Mouse (Mus musculus): Measurements from ENCODE around the gene Ppp2r2d. TPM values are rescaled to one million over a fixed set of nuclear protein-coding genes. Genes with fewer than 3 reads are reported as not detected.

The Ppp2r2d gene
- polyA plus RNA-seq, 1 experiment from 2014 or later, result 26.9 TPM

DNA sequence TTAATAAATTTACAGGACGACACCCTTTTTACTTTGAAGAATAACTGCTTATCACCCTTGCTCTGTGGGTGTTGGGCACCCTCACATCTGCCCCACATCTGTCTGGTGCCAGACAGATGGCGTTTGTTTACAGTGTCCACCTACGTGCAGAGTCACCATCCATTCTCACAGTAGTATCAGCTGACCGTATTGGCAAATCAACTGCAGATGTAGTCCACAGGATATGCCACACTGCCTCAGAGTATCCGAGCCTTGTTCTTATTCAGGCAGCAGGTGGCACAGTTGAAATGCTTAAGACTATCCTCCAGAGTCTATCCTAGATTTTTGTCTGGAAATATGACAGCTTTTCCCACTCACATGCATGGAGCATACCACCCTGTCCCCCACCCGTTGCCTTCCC is 21.4 kb downstream of the Ppp2r2d start:
- 68% methylated on average over 6 of the region's 6 CpGs for whole genome bisulfite sequencing (ENCODE audit: insufficient replicate concordance)
- Histone ChIP-seq H3K4me1 (0 out of 2 replicates have a peak, but pooled peaks cover 3% of the 10 kb centered on the region), H3K27ac (no peak overlapping the region), H3K27me3 (replicated peaks) (no peaks in the 10 kb centered on the region), H3K4me2 (no peak overlapping the region), H3K4me3 (no peak overlapping the region), H3K9ac (no peak overlapping the region), H3K9me3 (replicated peaks) (no peaks in the 10 kb centered on the region), H3K36me3 (peaks cover 56% of the 10 kb centered on the region)
- peak; percentile 37; the same call in 1 of the 2 replicates for ATAC-seq

DNA sequence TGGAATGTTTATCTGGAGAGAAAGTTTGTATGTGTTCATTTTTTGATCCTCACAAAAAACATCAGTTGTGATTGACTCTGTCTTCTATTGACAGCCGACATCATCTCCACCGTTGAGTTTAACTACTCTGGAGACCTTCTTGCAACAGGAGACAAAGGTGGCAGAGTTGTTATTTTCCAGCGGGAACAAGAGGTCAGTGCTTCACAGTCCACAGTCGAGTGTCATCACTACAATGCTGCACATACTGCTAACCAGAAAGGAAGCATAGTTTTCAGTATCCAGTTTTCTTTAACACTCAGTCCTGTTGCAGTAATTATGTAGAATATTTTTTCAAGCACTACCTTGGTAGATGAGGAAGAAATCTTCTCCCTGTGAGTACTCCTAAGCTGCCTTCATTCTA is 22.4 kb downstream of the Ppp2r2d start:
- Histone ChIP-seq H3K36me3 (peaks cover 63% of the 10 kb centered on the region), H3K27me3 (replicated peaks) (no peaks in the 10 kb centered on the region), H3K4me2 (no peak overlapping the region), H3K4me3 (no peak overlapping the region), H3K9ac (no peak overlapping the region), H3K4me1 (peaks cover 6% of the 10 kb centered on the region; the same call in 1 of the 2 replicates), H3K27ac (no peak overlapping the region), H3K9me3 (replicated peaks) (no peaks in the 10 kb centered on the region)
- whole genome bisulfite sequencing (ENCODE audit: insufficient replicate concordance), result 80% methylated on average over 4 of the region's 4 CpGs
- ATAC-seq, result no peak

DNA sequence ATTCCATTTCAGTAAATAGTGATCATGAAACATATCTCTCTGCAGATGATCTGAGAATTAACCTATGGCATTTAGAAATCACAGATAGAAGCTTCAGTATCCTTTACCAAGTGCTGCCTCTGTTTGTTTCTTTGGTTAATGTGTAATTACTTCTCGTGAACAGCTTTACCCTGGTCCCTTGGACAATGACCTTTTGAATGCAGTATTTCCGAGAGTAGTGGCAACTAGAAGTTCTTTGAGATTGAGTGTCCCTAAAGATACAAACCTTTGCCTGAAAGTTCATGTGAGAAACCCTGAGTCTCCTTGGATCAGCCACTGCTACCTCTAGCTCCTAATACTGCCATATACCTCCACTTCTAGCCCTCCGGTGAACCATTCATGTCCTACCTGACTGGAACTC is 27.1 kb downstream of the Ppp2r2d start:
- Histone ChIP-seq H3K4me3 (no peak overlapping the region), H3K27me3 (replicated peaks) (no peaks in the 10 kb centered on the region), H3K9ac (no peak overlapping the region), H3K27ac (no peak overlapping the region), H3K4me1 (peaks cover 7% of the 10 kb centered on the region; the same call in 1 of the 2 replicates), H3K36me3 (peaks cover 99% of the 10 kb centered on the region), H3K9me3 (replicated peaks) (no peaks in the 10 kb centered on the region), H3K4me2 (no peak overlapping the region)
- 75% methylated on average over 3 of the region's 3 CpGs for WGBS (ENCODE audit: insufficient replicate concordance)
- ATAC-seq, result no peak

DNA sequence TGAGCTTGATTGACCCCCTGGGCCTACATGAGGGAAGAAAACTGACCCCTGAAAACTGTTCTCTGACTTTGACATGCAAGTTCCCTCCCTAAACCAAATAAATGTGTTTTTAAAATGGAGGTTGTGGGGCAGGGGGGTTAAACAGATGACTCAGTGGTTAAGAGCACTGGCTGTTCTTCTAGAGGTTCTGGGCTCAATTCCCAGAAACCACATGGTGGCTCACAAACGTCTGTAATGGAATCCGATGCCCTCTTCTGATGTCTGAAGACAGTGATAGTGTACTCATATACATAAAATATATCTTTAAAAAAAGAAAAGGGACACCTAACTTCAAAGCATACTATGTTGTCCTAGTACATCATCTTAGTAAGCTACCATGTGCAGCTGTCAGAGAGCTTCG is 29.2 kb downstream of the Ppp2r2d start:
- H3K9ac ChIP-seq, result no peak overlapping the region
- H3K4me2 ChIP-seq, result no peak overlapping the region
- no peak overlapping the region for H3K4me3 ChIP-seq
- peaks cover 99% of the 10 kb centered on the region for H3K36me3 ChIP-seq
- H3K27ac ChIP-seq, result no peak overlapping the region
- H3K27me3 ChIP-seq (replicated peaks), result no peaks in the 10 kb centered on the region
- ATAC-seq, result no peak
- H3K4me1 ChIP-seq, result peaks cover 7% of the 10 kb centered on the region; the same call in 1 of the 2 replicates
- 73% methylated on average over 3 of the region's 3 CpGs for WGBS (ENCODE audit: insufficient replicate concordance)
- H3K9me3 ChIP-seq (replicated peaks), result no peaks in the 10 kb centered on the region

DNA sequence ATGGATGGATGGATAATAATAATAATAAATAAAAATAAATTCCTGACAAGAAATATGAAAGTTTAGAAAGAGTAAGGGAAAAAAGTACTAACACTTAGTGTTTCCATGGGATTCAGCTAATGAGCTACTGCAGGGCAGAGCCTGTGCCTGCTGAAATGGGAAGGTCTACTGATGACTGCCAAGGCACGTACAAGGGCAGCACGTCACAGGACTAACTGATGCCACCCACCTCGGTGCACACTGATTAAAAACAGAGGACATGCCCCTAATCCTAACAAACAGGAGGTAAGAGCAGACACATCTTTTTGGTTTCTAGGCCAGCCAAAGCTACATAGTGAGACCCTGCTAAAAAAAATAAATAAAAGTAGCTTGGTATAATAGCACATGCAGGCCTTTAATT is 37.8 kb downstream of the Ppp2r2d start:
- Histone ChIP-seq H3K27ac (no peak overlapping the region), H3K4me3 (no peak overlapping the region), H3K4me1 (no peaks in the 10 kb centered on the region), H3K36me3 (peaks cover 73% of the 10 kb centered on the region), H3K9ac (no peak overlapping the region), H3K9me3 (replicated peaks) (no peaks in the 10 kb centered on the region), H3K4me2 (no peak overlapping the region), H3K27me3 (replicated peaks) (no peaks in the 10 kb centered on the region)
- WGBS (ENCODE audit: insufficient replicate concordance), result 88% methylated on average over 3 of the region's 3 CpGs
- ATAC-seq, result no peak

- Histone ChIP-seq H3K27ac (no peak overlapping the region), H3K36me3 (peaks cover 54% of the 10 kb centered on the region), H3K4me1 (no peaks in the 10 kb centered on the region), H3K9ac (no peak overlapping the region), H3K4me3 (no peak overlapping the region), H3K9me3 (replicated peaks) (no peaks in the 10 kb centered on the region), H3K27me3 (replicated peaks) (no peaks in the 10 kb centered on the region), H3K4me2 (no peak overlapping the region)
- 67% methylated on average over 12 of the region's 13 CpGs for WGBS (ENCODE audit: insufficient replicate concordance)
- peak; percentile 24; the same call in 1 of the 2 replicates for ATAC-seq
Observed at GRCm38 (mm10) chr7:138885365-138886289, 39.7 kb downstream of the Ppp2r2d start.

GRCm38 (mm10) chr7:138898122-138898521 is 52.2 kb downstream of the Ppp2r2d start:
- H3K36me3 ChIP-seq, result peaks cover 66% of the 10 kb centered on the region
- 70% methylated on average over 2 of the region's 2 CpGs for WGBS (ENCODE audit: insufficient replicate concordance)
- no peak overlapping the region for H3K4me2 ChIP-seq
- H3K27ac ChIP-seq, result no peak overlapping the region
- H3K27me3 ChIP-seq (replicated peaks), result no peaks in the 10 kb centered on the region
- H3K4me1 ChIP-seq, result 0 out of 2 replicates have a peak, but pooled peaks cover 3% of the 10 kb centered on the region
- H3K9me3 ChIP-seq (replicated peaks), result no peaks in the 10 kb centered on the region
- no peak overlapping the region for H3K9ac ChIP-seq
- ATAC-seq, result no peak
- H3K4me3 ChIP-seq, result no peak overlapping the region

GRCm38 (mm10) chr7:138898743-138899142 is 52.9 kb downstream of the Ppp2r2d start:
- H3K36me3 ChIP-seq, result peaks cover 60% of the 10 kb centered on the region
- H3K27me3 ChIP-seq (replicated peaks), result no peaks in the 10 kb centered on the region
- ATAC-seq, result no peak
- no peak overlapping the region for H3K4me3 ChIP-seq
- H3K9me3 ChIP-seq (replicated peaks), result no peaks in the 10 kb centered on the region
- WGBS (ENCODE audit: insufficient replicate concordance), result 74% methylated on average over 4 of the region's 4 CpGs
- H3K9ac ChIP-seq, result no peak overlapping the region
- H3K4me2 ChIP-seq, result no peak overlapping the region
- H3K27ac ChIP-seq, result no peak overlapping the region
- H3K4me1 ChIP-seq, result peaks cover 4% of the 10 kb centered on the region

DNA sequence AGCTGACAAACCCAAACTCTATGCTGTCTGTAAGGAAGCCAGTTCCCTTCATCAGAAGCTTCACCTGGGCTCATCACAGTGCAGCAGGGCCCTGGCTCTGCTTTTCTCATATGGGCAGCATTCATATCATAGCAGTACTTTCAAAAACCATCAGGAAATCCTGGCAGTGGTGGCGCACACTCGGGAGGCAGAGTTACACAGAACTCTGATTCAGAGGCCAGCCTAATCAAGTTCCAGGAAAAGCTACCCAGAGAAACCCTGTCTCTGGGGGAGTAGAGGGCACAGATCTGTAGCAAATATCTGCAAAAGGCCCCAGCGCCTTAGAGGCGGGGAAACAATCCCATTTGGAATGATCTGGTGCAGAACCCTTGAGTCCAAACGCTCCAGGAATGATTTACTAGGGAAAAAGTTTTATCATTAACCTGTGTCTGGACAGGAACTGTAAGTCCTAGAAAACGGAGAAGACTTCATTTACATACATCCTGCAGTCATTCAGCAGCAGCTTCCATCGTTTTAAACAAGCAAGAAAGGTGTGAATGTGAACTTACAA is 58.1 kb downstream of the Ppp2r2d start:
- H3K36me3 ChIP-seq, result peaks cover 21% of the 10 kb centered on the region
- no peaks in the 10 kb centered on the region for H3K27me3 ChIP-seq (replicated peaks)
- no peaks in the 10 kb centered on the region for H3K9me3 ChIP-seq (replicated peaks)
- peaks cover 52% of the 10 kb centered on the region for H3K4me1 ChIP-seq
- ATAC-seq, result no peak
- no peak overlapping the region for H3K4me3 ChIP-seq
- peak overlapping the region; percentile 52 for H3K27ac ChIP-seq
- peak overlapping the region; percentile 5; the same call in 1 of the 2 replicates for H3K4me2 ChIP-seq
- no peak overlapping the region for H3K9ac ChIP-seq
- 56% methylated on average over 7 of the region's 7 CpGs for WGBS (ENCODE audit: insufficient replicate concordance)

DNA sequence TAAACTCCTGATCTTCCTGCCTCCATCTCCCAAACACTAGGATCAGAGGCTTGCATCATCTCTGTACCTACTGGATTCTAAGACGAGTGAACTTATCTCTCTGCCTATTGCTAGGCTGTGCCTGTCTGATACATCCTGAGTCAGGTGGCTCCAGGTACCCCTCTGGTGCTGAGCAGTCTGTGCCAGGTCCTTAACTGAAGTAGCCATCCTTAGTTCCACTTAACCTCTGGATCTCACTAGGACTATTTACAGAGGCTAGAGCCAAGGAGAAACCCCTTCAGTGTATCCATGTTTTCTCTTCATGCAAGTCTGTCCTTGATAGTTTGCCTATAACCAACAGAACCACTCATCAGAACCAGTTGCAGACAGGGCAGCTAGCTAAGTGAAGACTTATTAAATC is 60.6 kb downstream of the Ppp2r2d start:
- H3K4me2 ChIP-seq, result peak overlapping the region; percentile 94
- peak overlapping the region; percentile 85 for H3K4me3 ChIP-seq
- H3K9ac ChIP-seq, result peak overlapping the region; percentile 36; the same call in 1 of the 2 replicates
- H3K4me1 ChIP-seq, result peaks cover 64% of the 10 kb centered on the region
- WGBS (ENCODE audit: insufficient replicate concordance), result 33% methylated on average over 1 of the region's 1 CpGs
- no peaks in the 10 kb centered on the region for H3K27me3 ChIP-seq (replicated peaks)
- H3K27ac ChIP-seq, result peak overlapping the region; percentile 63
- H3K36me3 ChIP-seq, result 0 out of 2 replicates have a peak, but pooled peaks cover 6% of the 10 kb centered on the region
- no peaks in the 10 kb centered on the region for H3K9me3 ChIP-seq (replicated peaks)
- no peak for ATAC-seq

GRCm38 (mm10) chr7:138907043-138907442 is 61.2 kb downstream of the Ppp2r2d start:
- ATAC-seq, result peak; percentile 56
- 0 out of 2 replicates have a peak, but pooled peaks cover 6% of the 10 kb centered on the region for H3K36me3 ChIP-seq
- H3K27ac ChIP-seq, result peak overlapping the region; percentile 63
- peak overlapping the region; percentile 85 for H3K4me3 ChIP-seq
- no peaks in the 10 kb centered on the region for H3K27me3 ChIP-seq (replicated peaks)
- H3K9ac ChIP-seq, result peak overlapping the region; percentile 36; the same call in 1 of the 2 replicates
- peaks cover 64% of the 10 kb centered on the region for H3K4me1 ChIP-seq
- WGBS (ENCODE audit: insufficient replicate concordance), result 10% methylated on average over 7 of the region's 7 CpGs
- no peaks in the 10 kb centered on the region for H3K9me3 ChIP-seq (replicated peaks)
- H3K4me2 ChIP-seq, result peak overlapping the region; percentile 94

GRCm38 (mm10) chr7:138907976-138908375 is 62.1 kb downstream of the Ppp2r2d start:
- WGBS (ENCODE audit: insufficient replicate concordance), result 69% methylated on average over 5 of the region's 5 CpGs
- Histone ChIP-seq H3K4me1 (peaks cover 61% of the 10 kb centered on the region), H3K27ac (peak overlapping the region; percentile 86), H3K27me3 (replicated peaks) (no peaks in the 10 kb centered on the region), H3K4me2 (peak overlapping the region; percentile 94), H3K9ac (peak overlapping the region; percentile 92), H3K36me3 (0 out of 2 replicates have a peak, but pooled peaks cover 6% of the 10 kb centered on the region), H3K9me3 (replicated peaks) (no peaks in the 10 kb centered on the region), H3K4me3 (peak overlapping the region; percentile 85)
- no peak for ATAC-seq
